Mouse (Mus musculus): Measurements from ENCODE around the gene Ptpn21. TPM values are rescaled to one million over a fixed set of nuclear protein-coding genes. Genes with fewer than 3 reads are reported as not detected.

Gene Ptpn21
- total and polyA plus RNA-seq, 3 experiments = 1.2 to 3.8 TPM; not detected in 1

- Histone ChIP-seq H3K79me2 (ENCODE audit: control insufficient read depth, insufficient read depth, low read length, poor library complexity) (peaks cover 1% of the 10 kb centered on the region; the same call in 1 of the 2 replicates), H3K27ac (ENCODE audit: control insufficient read depth, low read depth, low read length) (no peak within 1 kb of the TSS), H3K36me3 (ENCODE audit: control insufficient read depth in 1 of 2, insufficient read depth in 2 of 2, low read length in 2 of 2) (peaks cover 0 to 4% of the 10 kb centered on the region in 2 experiments; a peak in 2 of 4 replicates), H3K4me1 (ENCODE audit: control insufficient read depth in 1 of 2, insufficient read depth in 2 of 2, low read length in 2 of 2) (no peaks in the 10 kb centered on the region; a peak in 1 of 4 replicates), H3K27me3 (ENCODE audit: control insufficient read depth in 1 of 2, insufficient read depth in 2 of 2, low read length in 2 of 2) (no peaks in the 10 kb centered on the region), H3K4me3 (ENCODE audit: control insufficient read depth in 1 of 2, insufficient read depth in 1 of 2, low read depth in 2 of 2, low read length in 2 of 2) (peak within 1 kb of the TSS; percentile 72 to 100), H3K9ac (ENCODE audit: control insufficient read depth, low read depth, low read length, poor library complexity, severe bottlenecking) (peak within 1 kb of the TSS; percentile 56), H3K9me3 (replicated peaks; ENCODE audit: insufficient read depth, low read length) (no peaks in the 10 kb centered on the region)
- peak; percentile 90 for DNase-seq (ENCODE audit: low read depth, low spot score)
- TF ChIP-seq SMC3 (IDR thresholded peaks at IDR 0.05; ENCODE audit: low read depth, low read length) (no peak), HCFC1 (IDR thresholded peaks at IDR 0.05; ENCODE audit: low read depth, low read length) (peak; percentile 76), ZMIZ1 (IDR thresholded peaks at IDR 0.05; ENCODE audit: low read depth, low read length) (no peak), POLR2AphosphoS5 (IDR thresholded peaks at IDR 0.05; ENCODE audit: borderline replicate concordance, low read depth, low read length) (no peak), MAZ (IDR thresholded peaks at IDR 0.05; ENCODE audit: low read depth, low read length) (no peak), MYC (IDR thresholded peaks at IDR 0.05; ENCODE audit: low read depth, low read length) (no peak), BHLHE40 (IDR thresholded peaks at IDR 0.05; ENCODE audit: borderline replicate concordance, low read depth, low read length) (no peak), NELFE (IDR thresholded peaks at IDR 0.05; ENCODE audit: low read depth, low read length) (no peak), TBP (IDR thresholded peaks at IDR 0.05; ENCODE audit: low read depth, low read length) (0 out of 2 replicates have a peak, but pooled peaks have one; percentile 15), EP300 (IDR thresholded peaks at IDR 0.05; ENCODE audit: low read depth in 1 of 2, low read length in 2 of 2) (no peak), TAL1 (IDR thresholded peaks at IDR 0.05; ENCODE audit: low read length) (no peak), ETS1 (IDR thresholded peaks at IDR 0.05; ENCODE audit: low read depth, low read length) (peak; percentile 26; the same call in 1 of the 2 replicates), UBTF (IDR thresholded peaks at IDR 0.05; ENCODE audit: borderline replicate concordance, insufficient read depth, low read depth, low read length) (no peak), RAD21 (IDR thresholded peaks at IDR 0.05; ENCODE audit: low read depth, low read length) (no peak), NRF1 (IDR thresholded peaks at IDR 0.05; ENCODE audit: insufficient read depth, low read depth, low read length, poor library complexity, severe bottlenecking) (no peak), ZC3H11A (IDR thresholded peaks at IDR 0.05; ENCODE audit: low read depth, low read length) (no peak), POLR2AphosphoS2 (IDR thresholded peaks at IDR 0.05; ENCODE audit: low read length) (no peak), MEF2A (IDR thresholded peaks at IDR 0.05; ENCODE audit: extremely low read depth, insufficient replicate concordance, low read depth, low read length, poor library complexity, severe bottlenecking) (no peak), GATA1 (IDR thresholded peaks at IDR 0.05; ENCODE audit: low read depth, low read length) (no peak), MAFK (IDR thresholded peaks at IDR 0.05; ENCODE audit: borderline replicate concordance, low read depth, low read length) (no peak), TCF12 (IDR thresholded peaks at IDR 0.05; ENCODE audit: low read depth, low read length) (peak; percentile 11; the same call in 1 of the 2 replicates), ELF1 (IDR thresholded peaks at IDR 0.05; ENCODE audit: low read depth, low read length) (no peak), USF1 (IDR thresholded peaks at IDR 0.05; ENCODE audit: low read depth, low read length) (no peak), SIN3A (IDR thresholded peaks at IDR 0.05; ENCODE audit: low read length) (peak; percentile 80), GABPA (IDR thresholded peaks at IDR 0.05; ENCODE audit: low read depth, low read length) (no peak), CHD2 (IDR thresholded peaks at IDR 0.05; ENCODE audit: low read length) (no peak), MYB (IDR thresholded peaks at IDR 0.05; ENCODE audit: low read depth, low read length) (no peak), JUND (IDR thresholded peaks at IDR 0.05; ENCODE audit: low read depth, low read length) (no peak), USF2 (IDR thresholded peaks at IDR 0.05; ENCODE audit: borderline replicate concordance in 1 of 2, insufficient read depth in 1 of 2, low read depth in 1 of 2, low read length in 2 of 2) (no peak), CTCF (IDR thresholded peaks at IDR 0.05 in 2 of 3, conservative IDR thresholded peaks at IDR 0.05 in 1 of 3; ENCODE audit: control insufficient read depth in 1 of 3, insufficient read depth in 1 of 3, low read depth in 2 of 3, low read length in 3 of 3, poor library complexity in 1 of 3, severe bottlenecking in 1 of 3) (no peak), ZNF384 (IDR thresholded peaks at IDR 0.05; ENCODE audit: low read depth, low read length) (no peak), ZKSCAN1 (IDR thresholded peaks at IDR 0.05; ENCODE audit: low read depth, low read length) (no peak), MXI1 (IDR thresholded peaks at IDR 0.05; ENCODE audit: low read depth, low read length) (peak; percentile 56; the same call in 1 of the 2 replicates), CHD1 (IDR thresholded peaks at IDR 0.05; ENCODE audit: low read depth, low read length) (no peak), RCOR1 (IDR thresholded peaks at IDR 0.05; ENCODE audit: low read depth, low read length) (no peak)
Observed at GRCm38 (mm10) chr12:98627392-98628259, 109.6 kb downstream of the Ptpn21 start, which contains the start of gene Spata7. Gene Spata7, plus strand, starts transcription at chr12:98628157.
